Mouse (Mus musculus): Measurements from ENCODE around the gene Slc38a3. TPM values are rescaled to one million over a fixed set of nuclear protein-coding genes. Genes with fewer than 3 reads are reported as not detected.
A peak's percentile ranks its signal among the peaks of the same experiment; 100 is the strongest.

Slc38a3 gene
- polyA plus RNA-seq, 1 experiment from 2014 or later = 30.4 TPM

- no peaks in the 10 kb centered on the region for H3K9me3 ChIP-seq (ENCODE audit: control insufficient read depth, low read length)
- H3K4me2 ChIP-seq (ENCODE audit: low read length) = peak overlapping the region; percentile 90
- H3K27me3 ChIP-seq (replicated peaks; ENCODE audit: control insufficient read depth, insufficient read depth, low read length) = peaks cover 3% of the 10 kb centered on the region; the same call in 1 of the 2 replicates
- peak overlapping the region; percentile 86 for H3K9ac ChIP-seq (replicated peaks; ENCODE audit: low read depth, low read length)
- H3K4me1 ChIP-seq (replicated peaks; ENCODE audit: control insufficient read depth, insufficient read depth, low read length) = peaks cover 49% of the 10 kb centered on the region
- ATAC-seq = no peak
- H3K4me3 ChIP-seq (replicated peaks; ENCODE audit: low read length) = peak overlapping the region; percentile 77
- H3K36me3 ChIP-seq (ENCODE audit: control insufficient read depth, insufficient read depth) = no peaks in the 10 kb centered on the region
- 8% methylated on average over 14 of the region's 14 CpGs for WGBS
- peak overlapping the region; percentile 86 for H3K27ac ChIP-seq (ENCODE audit: low read length)
Observed at GRCm38 (mm10) chr9:107706781-107707211, 37.5 kb upstream of the Slc38a3 start.

GRCm38 (mm10) chr9:107703337-107704122 lies 34.2 kb upstream of the Slc38a3 start:
- H3K27ac ChIP-seq (ENCODE audit: low read length) = no peak overlapping the region
- no peaks in the 10 kb centered on the region for H3K27me3 ChIP-seq (replicated peaks; ENCODE audit: control insufficient read depth, insufficient read depth, low read length)
- H3K9ac ChIP-seq (replicated peaks; ENCODE audit: low read depth, low read length) = no peak overlapping the region
- no peaks in the 10 kb centered on the region for H3K9me3 ChIP-seq (ENCODE audit: control insufficient read depth, low read length)
- H3K4me1 ChIP-seq (replicated peaks; ENCODE audit: control insufficient read depth, insufficient read depth, low read length) = peaks cover 73% of the 10 kb centered on the region
- no peak overlapping the region for H3K4me2 ChIP-seq (ENCODE audit: low read length)
- ATAC-seq = no peak
- H3K4me3 ChIP-seq (replicated peaks; ENCODE audit: low read length) = no peak overlapping the region
- no peaks in the 10 kb centered on the region for H3K36me3 ChIP-seq (ENCODE audit: control insufficient read depth, insufficient read depth)
- 58% methylated on average over 14 of the region's 14 CpGs for WGBS

GRCm38 (mm10) chr9:107702606-107703185 lies 33.4 kb upstream of the Slc38a3 start:
- Histone ChIP-seq H3K4me1 (replicated peaks; ENCODE audit: control insufficient read depth, insufficient read depth, low read length) (peaks cover 73% of the 10 kb centered on the region), H3K4me2 (ENCODE audit: low read length) (no peak overlapping the region), H3K9ac (replicated peaks; ENCODE audit: low read depth, low read length) (0 out of 2 replicates have a peak overlapping the region, but pooled peaks have one; percentile 3), H3K27ac (ENCODE audit: low read length) (0 out of 2 replicates have a peak overlapping the region, but pooled peaks have one; percentile 23), H3K27me3 (replicated peaks; ENCODE audit: control insufficient read depth, insufficient read depth, low read length) (no peaks in the 10 kb centered on the region), H3K4me3 (replicated peaks; ENCODE audit: low read length) (no peak overlapping the region), H3K9me3 (ENCODE audit: control insufficient read depth, low read length) (no peaks in the 10 kb centered on the region), H3K36me3 (ENCODE audit: control insufficient read depth, insufficient read depth) (no peaks in the 10 kb centered on the region)
- no peak for ATAC-seq
- 50% methylated on average over 3 of the region's 3 CpGs for WGBS

- peak overlapping the region; percentile 49 for H3K27ac ChIP-seq (ENCODE audit: low read length)
- peak; percentile 63 for ATAC-seq
- H3K36me3 ChIP-seq (ENCODE audit: control insufficient read depth, insufficient read depth) = no peaks in the 10 kb centered on the region
- no peak overlapping the region for H3K4me3 ChIP-seq (replicated peaks; ENCODE audit: low read length)
- peak overlapping the region; percentile 0; the same call in 1 of the 2 replicates for H3K4me2 ChIP-seq (ENCODE audit: low read length)
- peaks cover 70% of the 10 kb centered on the region for H3K4me1 ChIP-seq (replicated peaks; ENCODE audit: control insufficient read depth, insufficient read depth, low read length)
- no peak overlapping the region for H3K9ac ChIP-seq (replicated peaks; ENCODE audit: low read depth, low read length)
- WGBS = 30% methylated on average over 12 of the region's 12 CpGs
- no peaks in the 10 kb centered on the region for H3K9me3 ChIP-seq (ENCODE audit: control insufficient read depth, low read length)
- H3K27me3 ChIP-seq (replicated peaks; ENCODE audit: control insufficient read depth, insufficient read depth, low read length) = no peaks in the 10 kb centered on the region
Observed at GRCm38 (mm10) chr9:107701594-107701993, 32.3 kb upstream of the Slc38a3 start.

GRCm38 (mm10) chr9:107700114-107700571 lies 30.8 kb upstream of the Slc38a3 start:
- Histone ChIP-seq H3K4me3 (replicated peaks; ENCODE audit: low read length) (no peak overlapping the region), H3K9me3 (ENCODE audit: control insufficient read depth, low read length) (no peaks in the 10 kb centered on the region), H3K4me1 (replicated peaks; ENCODE audit: control insufficient read depth, insufficient read depth, low read length) (peaks cover 65% of the 10 kb centered on the region), H3K27me3 (replicated peaks; ENCODE audit: control insufficient read depth, insufficient read depth, low read length) (no peaks in the 10 kb centered on the region), H3K4me2 (ENCODE audit: low read length) (peak overlapping the region; percentile 25), H3K36me3 (ENCODE audit: control insufficient read depth, insufficient read depth) (no peaks in the 10 kb centered on the region), H3K27ac (ENCODE audit: low read length) (peak overlapping the region; percentile 77), H3K9ac (replicated peaks; ENCODE audit: low read depth, low read length) (no peak overlapping the region)
- WGBS = 23% methylated on average over 6 of the region's 6 CpGs
- ATAC-seq = peak; percentile 51

DNA sequence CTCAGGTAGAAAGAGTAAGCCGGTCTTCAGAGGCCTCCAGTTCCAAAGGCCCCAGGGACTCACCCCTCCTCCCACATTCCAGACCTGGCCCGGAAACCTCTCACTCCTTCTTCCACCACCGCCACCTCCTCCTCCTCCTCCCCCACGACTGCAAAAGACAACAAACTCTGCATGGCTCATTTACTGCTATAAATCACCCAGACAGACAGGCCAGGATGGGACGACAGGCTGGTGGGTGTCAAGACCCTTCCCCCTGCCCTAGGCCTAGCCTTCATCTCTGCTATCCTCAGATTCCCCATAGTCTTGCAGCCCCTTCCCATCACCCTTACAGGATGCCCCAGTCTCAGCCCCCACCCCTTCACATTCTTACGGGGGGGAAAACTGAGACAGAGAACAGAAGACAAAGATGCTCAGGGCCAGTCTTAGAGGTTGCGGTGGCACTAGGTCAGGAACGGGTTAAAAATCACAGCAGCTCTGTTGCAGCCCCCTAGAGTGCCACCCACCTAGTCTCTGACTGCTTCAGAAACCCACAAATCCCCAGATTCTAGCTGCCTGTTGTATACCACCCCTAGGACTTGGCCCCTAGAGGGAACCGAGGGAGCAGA lies 30.1 kb upstream of the Slc38a3 start:
- Histone ChIP-seq H3K9ac (replicated peaks; ENCODE audit: low read depth, low read length) (0 out of 2 replicates have a peak overlapping the region, but pooled peaks have one; percentile 2), H3K4me1 (replicated peaks; ENCODE audit: control insufficient read depth, insufficient read depth, low read length) (peaks cover 65% of the 10 kb centered on the region), H3K27me3 (replicated peaks; ENCODE audit: control insufficient read depth, insufficient read depth, low read length) (no peaks in the 10 kb centered on the region), H3K4me3 (replicated peaks; ENCODE audit: low read length) (no peak overlapping the region), H3K9me3 (ENCODE audit: control insufficient read depth, low read length) (no peaks in the 10 kb centered on the region), H3K36me3 (ENCODE audit: control insufficient read depth, insufficient read depth) (no peaks in the 10 kb centered on the region), H3K27ac (ENCODE audit: low read length) (peak overlapping the region; percentile 77), H3K4me2 (ENCODE audit: low read length) (no peak overlapping the region)
- 9% methylated on average over 9 of the region's 9 CpGs for whole genome bisulfite sequencing
- ATAC-seq = no peak

GRCm38 (mm10) chr9:107698611-107699190 lies 29.4 kb upstream of the Slc38a3 start:
- Histone ChIP-seq H3K4me2 (ENCODE audit: low read length) (peak overlapping the region; percentile 15; the same call in 1 of the 2 replicates), H3K9ac (replicated peaks; ENCODE audit: low read depth, low read length) (no peak overlapping the region), H3K4me1 (replicated peaks; ENCODE audit: control insufficient read depth, insufficient read depth, low read length) (peaks cover 66% of the 10 kb centered on the region), H3K27ac (ENCODE audit: low read length) (peak overlapping the region; percentile 16; the same call in 1 of the 2 replicates), H3K9me3 (ENCODE audit: control insufficient read depth, low read length) (no peaks in the 10 kb centered on the region), H3K36me3 (ENCODE audit: control insufficient read depth, insufficient read depth) (no peaks in the 10 kb centered on the region), H3K4me3 (replicated peaks; ENCODE audit: low read length) (no peak overlapping the region), H3K27me3 (replicated peaks; ENCODE audit: control insufficient read depth, insufficient read depth, low read length) (no peaks in the 10 kb centered on the region)
- WGBS = 12% methylated on average over 14 of the region's 14 CpGs
- 0 out of 2 replicates have a peak, but pooled peaks have one; percentile 2 for ATAC-seq

- ATAC-seq = peak; percentile 22
- Histone ChIP-seq H3K27me3 (replicated peaks; ENCODE audit: control insufficient read depth, insufficient read depth, low read length) (no peaks in the 10 kb centered on the region), H3K36me3 (ENCODE audit: control insufficient read depth, insufficient read depth) (no peaks in the 10 kb centered on the region), H3K4me2 (ENCODE audit: low read length) (0 out of 2 replicates have a peak overlapping the region, but pooled peaks have one; percentile 15), H3K9me3 (ENCODE audit: control insufficient read depth, low read length) (no peaks in the 10 kb centered on the region), H3K27ac (ENCODE audit: low read length) (no peak overlapping the region), H3K4me3 (replicated peaks; ENCODE audit: low read length) (no peak overlapping the region), H3K4me1 (replicated peaks; ENCODE audit: control insufficient read depth, insufficient read depth, low read length) (peaks cover 72% of the 10 kb centered on the region), H3K9ac (replicated peaks; ENCODE audit: low read depth, low read length) (no peak overlapping the region)
- WGBS = 3% methylated on average over 14 of the region's 14 CpGs
Observed at GRCm38 (mm10) chr9:107697811-107698521, 28.6 kb upstream of the Slc38a3 start.

All from forebrain, embryonic 16.5 days (tissue).